Mouse (Mus musculus) lung, postnatal 0 days (tissue): ENCODE measurements at regions not wholly inside any gene's neighbourhood (a gene's known extent, or its start where the extent isn't known, plus 50 kb on each side); places are given as distances from the start of the nearest gene placed in this dataset.

Source experiments
- ATAC-seq: fragments of 200-750 bp; cut with Nextera tagmentation; 2 replicates; pipeline ENCODE4 v1.8.0; 2017; ENCODE audit warnings: moderate library complexity
- DNase-seq: peaks from one replicate; pipeline ENCODE4 v3.0.0-alpha.2; 2016; ENCODE audit warnings: low spot score
- H3K27ac ChIP-seq: fragments of 300-500 bp; sonication (generic); 2 replicates; pipeline ENCODE4 v1.5.1; 2014; ENCODE audit warnings: antibody characterized with exemption, mild to moderate bottlenecking, low read length, mixed read lengths
- H3K27me3 ChIP-seq: fragments of 300-500 bp; sonication (generic); replicated peaks from 2 replicates; pipeline ENCODE4 v1.6.1; 2014; ENCODE audit warnings: low read length, mixed read lengths; ENCODE audit not compliant: insufficient read depth
- H3K36me3 ChIP-seq: fragments of 300-500 bp; sonication (generic); 2 replicates; pipeline ENCODE4 v1.6.1; 2014; ENCODE audit warnings: low read length, mixed read lengths; ENCODE audit not compliant: insufficient read depth
- H3K4me1 ChIP-seq: fragments of 300-500 bp; sonication (generic); 2 replicates; pipeline ENCODE4 v1.6.1; 2014; ENCODE audit warnings: antibody characterized with exemption, low read depth, low read length, mixed read lengths; ENCODE audit not compliant: insufficient read depth
- H3K4me2 ChIP-seq: fragments of 300-500 bp; sonication (generic); replicated peaks from 2 replicates; pipeline ENCODE4 v1.6.1; 2014; ENCODE audit warnings: low read depth, mild to moderate bottlenecking, low read length, moderate library complexity, mixed read lengths
- H3K4me3 ChIP-seq: fragments of 300-500 bp; sonication (generic); 2 replicates; pipeline ENCODE4 v1.5.1; 2014; ENCODE audit warnings: low read depth, low read length
- H3K9ac ChIP-seq: fragments of 300-500 bp; sonication (generic); replicated peaks from 2 replicates; pipeline ENCODE4 v1.6.1; 2014; ENCODE audit warnings: low read depth, mild to moderate bottlenecking
- H3K9me3 ChIP-seq: fragments of 300-500 bp; sonication (generic); 2 replicates; pipeline ENCODE4 v1.6.1; 2016; ENCODE audit warnings: low read length, mixed read lengths
- CTCF ChIP-seq: IDR thresholded peaks from 2 replicates; pipeline ENCODE4 v1.5.1; 2016; ENCODE audit warnings: antibody characterized with exemption, mild to moderate bottlenecking
- EP300 ChIP-seq: IDR thresholded peaks from 2 replicates; pipeline ENCODE4 v1.6.1; 2016; ENCODE audit warnings: antibody characterized with exemption, mild to moderate bottlenecking, control low read depth
- WGBS: fragments of 180-500 bp; shearing (Covaris S2); extraction: QIAGEN DNeasy Blood & Tissue Kit; methylation state at CpG from one replicate; pipeline ENCODE4 v1.1.7; 2014; 5-methylcytosine and 5-hydroxymethylcytosine counted together

GRCm38 (mm10) chr11:7337826-7338225, 124.1 kb upstream of the Igfbp3 start:
- no peak overlapping the region for H3K9ac ChIP-seq
- no peak overlapping the region for H3K4me2 ChIP-seq
- DNase-seq (no peak), ATAC-seq (no peak)
- H3K36me3 ChIP-seq: no peaks in the 10 kb centered on the region
- H3K9me3 ChIP-seq: peaks cover 4% of the 10 kb centered on the region; the same call in 1 of the 2 replicates
- H3K27ac ChIP-seq: no peak overlapping the region
- no peaks in the 10 kb centered on the region for H3K4me1 ChIP-seq
- no peak overlapping the region for H3K4me3 ChIP-seq
- no peaks in the 10 kb centered on the region for H3K27me3 ChIP-seq
- TF ChIP-seq EP300: no peak
- TF ChIP-seq CTCF: no peak

GRCm38 (mm10) chr11:7317409-7317970, 103.8 kb upstream of the Igfbp3 start:
- H3K4me1 ChIP-seq: no peaks in the 10 kb centered on the region
- ATAC-seq (no peak), DNase-seq (no peak)
- no peaks in the 10 kb centered on the region for H3K36me3 ChIP-seq
- no peak overlapping the region for H3K4me3 ChIP-seq
- H3K9me3 ChIP-seq: no peaks in the 10 kb centered on the region
- WGBS: 41% methylated on average over 3 of the region's 3 CpGs
- no peak overlapping the region for H3K9ac ChIP-seq
- H3K27me3 ChIP-seq: no peaks in the 10 kb centered on the region
- no peak for TF ChIP-seq CTCF
- no peak for TF ChIP-seq EP300
- no peak overlapping the region for H3K4me2 ChIP-seq
- H3K27ac ChIP-seq: no peak overlapping the region

GRCm38 (mm10) chr11:7296252-7296651, 82.5 kb upstream of the Igfbp3 start:
- Histone ChIP-seq H3K27me3 (no peaks in the 10 kb centered on the region), H3K9me3 (no peaks in the 10 kb centered on the region), H3K36me3 (no peaks in the 10 kb centered on the region), H3K4me3 (no peak overlapping the region), H3K4me1 (no peaks in the 10 kb centered on the region), H3K27ac (no peak overlapping the region), H3K4me2 (no peak overlapping the region), H3K9ac (no peak overlapping the region)
- ATAC-seq: no peak
- DNase-seq: no peak
- TF ChIP-seq CTCF: no peak
- no peak for TF ChIP-seq EP300

- Histone ChIP-seq H3K27ac (no peak overlapping the region), H3K4me3 (no peak overlapping the region), H3K9me3 (no peaks in the 10 kb centered on the region), H3K9ac (no peak overlapping the region), H3K36me3 (no peaks in the 10 kb centered on the region), H3K27me3 (no peaks in the 10 kb centered on the region), H3K4me2 (no peak overlapping the region), H3K4me1 (no peaks in the 10 kb centered on the region)
- DNase-seq (no peak), ATAC-seq (no peak)
- whole genome bisulfite sequencing: 80% methylated on average over 8 of the region's 8 CpGs
- no peak for TF ChIP-seq EP300
- TF ChIP-seq CTCF: no peak
These were observed 75.7 kb upstream of the Igfbp3 start for GRCm38 (mm10) chr11:7289242-7289938.

- H3K36me3 ChIP-seq: no peaks in the 10 kb centered on the region
- H3K27ac ChIP-seq: no peak overlapping the region
- DNase-seq (no peak), ATAC-seq (no peak)
- H3K27me3 ChIP-seq: no peaks in the 10 kb centered on the region
- TF ChIP-seq EP300: no peak
- TF ChIP-seq CTCF: no peak
- no peaks in the 10 kb centered on the region for H3K9me3 ChIP-seq
- 20% methylated on average over 4 of the region's 4 CpGs for WGBS
- no peak overlapping the region for H3K9ac ChIP-seq
- H3K4me3 ChIP-seq: no peak overlapping the region
- H3K4me1 ChIP-seq: no peaks in the 10 kb centered on the region
- no peak overlapping the region for H3K4me2 ChIP-seq
These were observed 71.2 kb upstream of the Igfbp3 start for GRCm38 (mm10) chr11:7284836-7285490.

GRCm38 (mm10) chr11:7282981-7283380, 69.3 kb upstream of the Igfbp3 start:
- Histone ChIP-seq H3K27ac (no peak overlapping the region), H3K36me3 (no peaks in the 10 kb centered on the region), H3K4me1 (no peaks in the 10 kb centered on the region), H3K9ac (no peak overlapping the region), H3K9me3 (no peaks in the 10 kb centered on the region), H3K4me2 (no peak overlapping the region), H3K27me3 (no peaks in the 10 kb centered on the region), H3K4me3 (no peak overlapping the region)
- 89% methylated on average over 3 of the region's 3 CpGs for WGBS
- DNase-seq (no peak), ATAC-seq (no peak)
- TF ChIP-seq CTCF (no peak), EP300 (no peak)
